ENCODE assay signal across 28 mouse cellular contexts in genomic region chr15:3349306-3350064, GRCm38 (mm10). TPM values are rescaled to one million over a fixed set of nuclear protein-coding genes. Genes with fewer than 3 reads are reported as not detected.
A peak's percentile ranks its signal among the peaks of the same experiment; 100 is the strongest.
DNase-seq lines count a peak whose midpoint lies in the region; ATAC-seq and TF ChIP-seq lines count a peak whose summit lies in the region.
"Had no signal": no experiment of that assay in that cellular context is flagged by ENCODE, and none has a peak within 500 bp of the region (broad histone marks: within the 10 kb centered on the region; RNA-seq: fewer than 3 reads in every experiment).

No protein-coding gene starts in this region.

- H3K9me3 ChIP-seq in midbrain, embryonic 11.5 days (ENCODE audit: control insufficient read depth, low read length) = no peaks in the 10 kb centered on the region
- no peaks in the 10 kb centered on the region for H3K9me3 ChIP-seq in midbrain, embryonic 10.5 days (replicated peaks)
- no peaks in the 10 kb centered on the region for H3K9me3 ChIP-seq in midbrain, embryonic 13.5 days
- H3K9me3 ChIP-seq in midbrain, embryonic 15.5 days = no peaks in the 10 kb centered on the region
- H3K9me3 ChIP-seq: embryonic facial prominence, embryonic 10.5 days; embryonic facial prominence, embryonic 12.5 days; forebrain, embryonic 13.5 days; forebrain, embryonic 15.5 days; G1E had no signal

- no peak for TF ChIP-seq POLR2A in brain, embryonic 14.5 days (IDR thresholded peaks at IDR 0.05; ENCODE audit: borderline replicate concordance, extremely low read depth, insufficient read depth, insufficient read length, poor library complexity, severe bottlenecking)

- H3K4me3 ChIP-seq in midbrain, embryonic 11.5 days (ENCODE audit: low read depth, low read length) = no peak overlapping the region
- no peak overlapping the region for H3K4me3 ChIP-seq in midbrain, embryonic 10.5 days
- H3K4me3 ChIP-seq in midbrain, embryonic 13.5 days (replicated peaks) = no peak overlapping the region
- no peak overlapping the region for H3K4me3 ChIP-seq in midbrain, embryonic 15.5 days
- H3K4me3 ChIP-seq: embryonic facial prominence, embryonic 10.5 days; embryonic facial prominence, embryonic 12.5 days; forebrain, embryonic 13.5 days; forebrain, embryonic 15.5 days had no signal

- peak; percentile 18 for DNase-seq in heart, adult 11 months
- DNase-seq in heart, postnatal 14 days = no peak
- DNase-seq in midbrain, embryonic 11.5 days (ENCODE audit: low spot score, missing footprints) = no peak
- DNase-seq in midbrain, embryonic 10.5 days (ENCODE audit: low spot score) = no peak
- peak; percentile 19 for DNase-seq in brain, embryonic 14.5 days (ENCODE audit: low read depth)
- no peak for DNase-seq in ovary, postnatal 14 days (ENCODE audit: low spot score)
- DNase-seq: adrenal gland, adult 8-10 months; adrenal gland, postnatal 14 days; adrenal gland, postnatal 36 days; B cell, adult 2 months; cerebellum, adult 11 months; cerebellum, adult 18-20 months; cerebellum, adult 8-10 months; cerebellum, adult 9-11 months; cerebellum, postnatal 14 days; cerebellum, postnatal 36 days had no signal

- peaks cover 5% of the 10 kb centered on the region; the same call in 1 of the 2 replicates for H3K4me1 ChIP-seq in midbrain, embryonic 11.5 days (ENCODE audit: control insufficient read depth, insufficient read depth, low read length)
- H3K4me1 ChIP-seq in midbrain, embryonic 10.5 days = peaks cover 6% of the 10 kb centered on the region; the same call in 1 of the 2 replicates
- H3K4me1 ChIP-seq in midbrain, embryonic 13.5 days (replicated peaks) = peaks cover 9% of the 10 kb centered on the region
- no peaks in the 10 kb centered on the region for H3K4me1 ChIP-seq in midbrain, embryonic 15.5 days
- H3K4me1 ChIP-seq: embryonic facial prominence, embryonic 10.5 days; embryonic facial prominence, embryonic 12.5 days; forebrain, embryonic 13.5 days; forebrain, embryonic 15.5 days had no signal

- ATAC-seq in midbrain, embryonic 11.5 days (ENCODE audit: low FRiP score) = peak; percentile 83
- ATAC-seq in midbrain, embryonic 13.5 days = peak; percentile 58; the same call in 1 of the 2 replicates
- ATAC-seq in midbrain, embryonic 15.5 days (replicated peaks) = no peak
- ATAC-seq: activated CD4-positive, CD25-positive, alpha-beta regulatory T cell, adult 4 months; CD4-positive, CD25-positive, alpha-beta regulatory T cell, adult 4 months; forebrain, embryonic 13.5 days; forebrain, embryonic 15.5 days; Patski had no signal

- no peaks in the 10 kb centered on the region for H3K36me3 ChIP-seq in midbrain, embryonic 11.5 days (ENCODE audit: control insufficient read depth, insufficient read depth, low read length)
- H3K36me3 ChIP-seq in midbrain, embryonic 10.5 days = no peaks in the 10 kb centered on the region
- H3K36me3 ChIP-seq in midbrain, embryonic 13.5 days = no peaks in the 10 kb centered on the region
- no peaks in the 10 kb centered on the region for H3K36me3 ChIP-seq in midbrain, embryonic 15.5 days (replicated peaks)
- H3K36me3 ChIP-seq: embryonic facial prominence, embryonic 10.5 days; embryonic facial prominence, embryonic 12.5 days; forebrain, embryonic 15.5 days; G1E had no signal

- no peaks in the 10 kb centered on the region for H3K27me3 ChIP-seq in midbrain, embryonic 11.5 days (ENCODE audit: control insufficient read depth, insufficient read depth, low read length)
- H3K27me3 ChIP-seq in midbrain, embryonic 10.5 days (ENCODE audit: low read depth, poor library complexity, severe bottlenecking) = no peaks in the 10 kb centered on the region
- no peaks in the 10 kb centered on the region for H3K27me3 ChIP-seq in midbrain, embryonic 13.5 days
- no peaks in the 10 kb centered on the region for H3K27me3 ChIP-seq in midbrain, embryonic 15.5 days (replicated peaks)
- H3K27me3 ChIP-seq: CH12.LX; embryonic facial prominence, embryonic 12.5 days; forebrain, embryonic 13.5 days; forebrain, embryonic 15.5 days; Patski had no signal

- intact Hi-C loops in heart, postnatal 14 days (cut with DNase I) = loop anchor here (10.0 kb wide), 2 partner anchors 145 to 155 kb away; no protein-coding TSS in a partner anchor

- WGBS in midbrain, embryonic 11.5 days = 41% methylated on average over 6 of the region's 6 CpGs
- WGBS in midbrain, embryonic 10.5 days = 60% methylated on average over 6 of the region's 6 CpGs
- 23% methylated on average over 6 of the region's 6 CpGs for WGBS in midbrain, embryonic 13.5 days
- 23% methylated on average over 6 of the region's 6 CpGs for WGBS in midbrain, embryonic 15.5 days

- H3K4me2 ChIP-seq in midbrain, embryonic 11.5 days = no peak overlapping the region
- H3K4me2 ChIP-seq in midbrain, embryonic 13.5 days (replicated peaks) = no peak overlapping the region
- no peak overlapping the region for H3K4me2 ChIP-seq in midbrain, embryonic 15.5 days
- H3K4me2 ChIP-seq: embryonic facial prominence, embryonic 12.5 days; forebrain, embryonic 13.5 days; forebrain, embryonic 15.5 days had no signal

- no peak overlapping the region for H3K27ac ChIP-seq in midbrain, embryonic 11.5 days (ENCODE audit: low read depth, low read length)
- H3K27ac ChIP-seq in midbrain, embryonic 10.5 days (replicated peaks) = no peak overlapping the region
- H3K27ac ChIP-seq in midbrain, embryonic 13.5 days = no peak overlapping the region
- no peak overlapping the region for H3K27ac ChIP-seq in midbrain, embryonic 15.5 days
- H3K27ac ChIP-seq: embryonic facial prominence, embryonic 10.5 days; embryonic facial prominence, embryonic 12.5 days; forebrain, embryonic 13.5 days; forebrain, embryonic 15.5 days had no signal

- no peak for TF ChIP-seq CTCF in brain, embryonic 14.5 days (IDR thresholded peaks at IDR 0.05; ENCODE audit: borderline replicate concordance, extremely low read depth, insufficient read depth, insufficient read length)

- no peak overlapping the region for H3K9ac ChIP-seq in midbrain, embryonic 11.5 days (ENCODE audit: low read length)
- no peak overlapping the region for H3K9ac ChIP-seq in midbrain, embryonic 13.5 days (replicated peaks)
- no peak overlapping the region for H3K9ac ChIP-seq in midbrain, embryonic 15.5 days
- H3K9ac ChIP-seq: embryonic facial prominence, embryonic 12.5 days; forebrain, embryonic 13.5 days; forebrain, embryonic 15.5 days had no signal

RNA-seq across cellular contexts. Expression of gene Ccdc152, which starts 46.2 kb away (rescaled TPM):
- total RNA-seq in heart, postnatal 14 days (2021) = under 1 TPM; 0.22 to 0.36 TPM
- 0.16 TPM in 1 of 2 replicates, not detected in the other for polyA plus RNA-seq in midbrain, embryonic 11.5 days (2014; fragmentation: Nextera tagmentation; extraction: Ambion mirVana)
- not detected in 2 replicates for polyA plus RNA-seq in midbrain, embryonic 10.5 days (2016; fragmentation: Nextera tagmentation; extraction: Ambion mirVana)
- 0.12 and 0.26 TPM in 2 replicates for polyA plus RNA-seq in midbrain, embryonic 13.5 days (2015; fragmentation: Nextera tagmentation; extraction: Ambion mirVana)
- polyA plus RNA-seq in midbrain, embryonic 15.5 days (2015; fragmentation: Nextera tagmentation; extraction: Ambion mirVana) = 0.30 and 0.31 TPM in 2 replicates
- 0.38 and 1.2 TPM in 2 replicates for polyA plus RNA-seq in brain, embryonic 14.5 days (2012; rRNA removed)
- total RNA-seq: adrenal gland, adult 8-10 months; adrenal gland, postnatal 14 days; adrenal gland, postnatal 36 days had no signal
- polyA plus RNA-seq: embryonic facial prominence, embryonic 12.5 days; forebrain, embryonic 11.5 days; forebrain, embryonic 13.5 days; forebrain, embryonic 15.5 days; G1E had no signal

Comparison
In these comparisons a context has a peak if more than half of its experiments do, and no peak if none do; other contexts are left out.
1. DNase-seq: peak in heart, adult 11 months (single experiment) and brain, embryonic 14.5 days (single experiment); none in heart, postnatal 14 days (0 of 2), midbrain, embryonic 11.5 days (single experiment), midbrain, embryonic 10.5 days (single experiment) and ovary, postnatal 14 days (single experiment).